In genomic region chr8:46818106-46818989, GRCm38 (mm10) we compare ENCODE assay signal across 18 mouse cellular contexts.
A peak's percentile ranks its signal among the peaks of the same experiment; 100 is the strongest.
DNase-seq lines count a peak whose midpoint lies in the region; ATAC-seq and TF ChIP-seq lines count a peak whose summit lies in the region.
"Had no signal": no experiment of that assay in that cellular context is flagged by ENCODE, and none has a peak within 500 bp of the region (broad histone marks: within the 10 kb centered on the region; RNA-seq: fewer than 3 reads in every experiment).

No protein-coding gene starts in this region.

- no peak overlapping the region for H3K4me3 ChIP-seq in lung, postnatal 0 days (ENCODE audit: low read depth, low read length)
- H3K4me3 ChIP-seq: heart, embryonic 15.5 days; hindbrain, embryonic 12.5 days; liver, embryonic 15.5 days; midbrain, embryonic 12.5 days had no signal

- DNase-seq in lung, postnatal 0 days (ENCODE audit: low spot score): peak; percentile 68
- DNase-seq in lung, postnatal 14 days: no peak
- DNase-seq in brain, adult 2 months (ENCODE audit: low read depth, low spot score): peak; percentile 53
- no peak for DNase-seq in right cerebral cortex, postnatal 4 days
- no peak for DNase-seq in urinary bladder, postnatal 36 days (ENCODE audit: low spot score in 2 of 2)
- DNase-seq: cerebellum, adult 18-20 months; gastrocnemius, postnatal 14 days; layer of hippocampus, postnatal 36 days; spleen, adult 18-20 months; thymus, postnatal 25 days had no signal

- no peaks in the 10 kb centered on the region for H3K27me3 ChIP-seq in lung, postnatal 0 days (replicated peaks; ENCODE audit: insufficient read depth, low read length)
- H3K27me3 ChIP-seq: heart, embryonic 15.5 days; hindbrain, embryonic 12.5 days; liver, embryonic 15.5 days; midbrain, embryonic 12.5 days had no signal

- WGBS in lung, postnatal 0 days: 33% methylated on average over 14 of the region's 14 CpGs

- ATAC-seq in lung, postnatal 0 days: peak; percentile 81
- peak; percentile 12 to 26 for ATAC-seq in hematopoietic stem cell, adult 5-6 weeks (replicated peaks in 1 of 2; ENCODE audit: insufficient read depth in 1 of 2, low FRiP score in 2 of 2, low TSS enrichment in 1 of 2, low read depth in 1 of 2, poor library complexity in 2 of 2, severe bottlenecking in 2 of 2)
- ATAC-seq in monocyte, adult 5-6 weeks (replicated peaks; ENCODE audit: insufficient number of reproducible peaks, low FRiP score, low TSS enrichment, poor library complexity, severe bottlenecking): peak; percentile 81
- ATAC-seq in cerebellum, adult (ENCODE audit: insufficient number of reproducible peaks, low FRiP score, low TSS enrichment): no peak
- ATAC-seq: forebrain, embryonic 16.5 days had no signal

- H3K9ac ChIP-seq in lung, postnatal 0 days (replicated peaks; ENCODE audit: low read depth): no peak overlapping the region
- H3K9ac ChIP-seq: heart, embryonic 15.5 days; hindbrain, embryonic 12.5 days; liver, embryonic 15.5 days; midbrain, embryonic 12.5 days had no signal

- TF ChIP-seq EP300 in lung, postnatal 0 days (IDR thresholded peaks at IDR 0.05): no peak

- TF ChIP-seq CTCF in lung, postnatal 0 days (IDR thresholded peaks at IDR 0.05): no peak

- no peaks in the 10 kb centered on the region for H3K9me3 ChIP-seq in lung, postnatal 0 days (ENCODE audit: low read length)
- H3K9me3 ChIP-seq: heart, embryonic 15.5 days; hindbrain, embryonic 12.5 days; liver, embryonic 15.5 days; midbrain, embryonic 12.5 days had no signal

- H3K36me3 ChIP-seq in lung, postnatal 0 days (ENCODE audit: insufficient read depth, low read length): peaks cover 24% of the 10 kb centered on the region; the same call in 1 of the 2 replicates
- H3K36me3 ChIP-seq: midbrain, embryonic 12.5 days had no signal

- no peak overlapping the region for H3K4me2 ChIP-seq in lung, postnatal 0 days (replicated peaks; ENCODE audit: low read depth, low read length)
- H3K4me2 ChIP-seq: heart, embryonic 15.5 days; hindbrain, embryonic 12.5 days; liver, embryonic 15.5 days; midbrain, embryonic 12.5 days had no signal

- H3K27ac ChIP-seq in lung, postnatal 0 days (ENCODE audit: low read length): no peak overlapping the region
- H3K27ac ChIP-seq: heart, embryonic 15.5 days; hindbrain, embryonic 12.5 days; liver, embryonic 15.5 days; midbrain, embryonic 12.5 days had no signal

- no peaks in the 10 kb centered on the region for H3K4me1 ChIP-seq in lung, postnatal 0 days (ENCODE audit: insufficient read depth, low read depth, low read length)
- H3K4me1 ChIP-seq: midbrain, embryonic 12.5 days had no signal

Comparison
In these comparisons a context has a peak if more than half of its experiments do, and no peak if none do; other contexts are left out.
1. DNase-seq: peak in lung, postnatal 0 days (single experiment) and brain, adult 2 months (single experiment); none in lung, postnatal 14 days (single experiment), right cerebral cortex, postnatal 4 days (single experiment) and urinary bladder, postnatal 36 days (0 of 2).